Mouse (Mus musculus): ENCODE measurements around the gene Hsd11b2. TPM values are rescaled to one million over a fixed set of nuclear protein-coding genes. Genes with fewer than 3 reads are reported as not detected.
A peak's percentile ranks its signal among the peaks of the same experiment; 100 is the strongest.

Hsd11b2 gene
- polyA plus RNA-seq, 1 experiment from 2014 or later: 0.15 TPM

DNA sequence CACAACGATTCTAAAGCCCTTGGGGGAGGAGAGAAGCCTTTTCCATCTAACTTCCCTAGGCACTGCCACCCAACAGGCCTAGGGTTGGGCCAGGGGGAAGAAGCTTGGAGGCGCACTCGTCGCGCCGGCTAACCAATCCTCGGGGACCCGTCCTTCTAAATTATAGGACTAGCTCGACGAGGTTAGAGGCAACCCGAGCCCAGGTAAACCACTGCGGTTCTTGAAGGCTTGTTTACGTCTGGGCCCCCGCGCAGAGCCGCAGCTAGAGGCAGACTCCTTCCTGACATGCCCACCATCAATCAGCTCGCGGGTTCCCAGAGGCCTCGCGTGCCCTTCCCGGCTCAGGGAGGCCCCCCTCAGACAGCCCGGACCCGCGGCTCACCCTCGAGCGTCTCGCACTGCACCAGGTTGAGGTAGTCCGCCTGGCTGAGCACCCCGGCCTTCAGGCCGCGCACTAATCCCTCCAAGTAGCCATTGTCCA is 46.9 kb downstream of the Hsd11b2 start:
- Histone ChIP-seq H3K27ac (peak overlapping the region; percentile 81), H3K9me3 (replicated peaks) (no peaks in the 10 kb centered on the region), H3K4me2 (peak overlapping the region; percentile 80), H3K4me1 (replicated peaks) (peaks cover 29% of the 10 kb centered on the region), H3K27me3 (no peaks in the 10 kb centered on the region), H3K36me3 (no peaks in the 10 kb centered on the region), H3K4me3 (peak overlapping the region; percentile 87), H3K9ac (peak overlapping the region; percentile 86)
- ATAC-seq (replicated peaks; ENCODE audit: insufficient number of reproducible peaks, insufficient read depth, low FRiP score, low read depth): peak; percentile 56
- WGBS: 1% methylated on average over 31 of the region's 31 CpGs

DNA sequence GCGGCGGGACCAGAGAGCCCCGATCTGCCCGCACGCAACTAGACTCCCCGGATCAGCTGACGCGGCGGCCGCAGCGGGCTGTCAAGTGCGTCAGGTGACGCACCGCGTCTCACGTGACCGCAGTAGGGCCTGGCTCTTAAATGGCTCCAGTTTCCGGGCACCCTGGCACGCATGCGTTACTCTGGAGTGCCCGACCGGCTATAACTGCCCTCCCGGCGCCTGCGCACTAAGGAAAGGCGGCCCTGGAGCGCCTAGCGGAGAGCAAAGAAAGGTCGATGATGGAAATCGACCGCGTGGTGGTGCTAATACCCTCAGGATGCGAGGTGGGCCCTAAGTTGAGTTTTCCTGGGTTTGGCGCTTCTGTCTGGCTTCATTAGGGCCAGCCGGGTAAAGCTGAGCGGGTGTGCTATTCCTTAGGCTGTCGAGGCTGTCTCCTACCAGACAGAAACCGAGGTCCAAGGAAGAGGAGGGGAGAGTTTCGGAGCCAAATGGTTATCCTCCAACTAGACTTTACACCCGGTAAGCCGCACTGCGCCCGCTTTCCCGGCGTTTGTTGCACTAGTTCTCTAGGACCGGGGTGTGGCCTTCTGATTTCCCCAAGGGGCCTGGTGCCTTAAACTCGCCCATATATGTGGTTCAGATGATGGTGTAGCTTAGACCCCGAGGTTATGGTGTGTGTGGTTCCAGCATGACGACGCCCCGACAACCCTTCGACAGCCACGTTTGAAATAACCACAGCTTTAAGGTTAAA is 47.6 kb downstream of the Hsd11b2 start, which contains the start of gene Atp6v0d1:
Gene Atp6v0d1, minus strand, starts transcription at position 96 of the 751 bp plus-strand sequence.
- no peaks in the 10 kb centered on the region for H3K36me3 ChIP-seq
- no peaks in the 10 kb centered on the region for H3K27me3 ChIP-seq
- ATAC-seq (replicated peaks; ENCODE audit: insufficient number of reproducible peaks, insufficient read depth, low FRiP score, low read depth): peak; percentile 98
- peak within 1 kb of the TSS; percentile 87 for H3K4me3 ChIP-seq
- no peaks in the 10 kb centered on the region for H3K9me3 ChIP-seq (replicated peaks)
- H3K27ac ChIP-seq: peak within 1 kb of the TSS; percentile 81
- peaks cover 29% of the 10 kb centered on the region for H3K4me1 ChIP-seq (replicated peaks)
- WGBS: 3% methylated on average over 53 of the region's 53 CpGs
- H3K4me2 ChIP-seq: peak within 1 kb of the TSS; percentile 80
- H3K9ac ChIP-seq: peak within 1 kb of the TSS; percentile 86

DNA sequence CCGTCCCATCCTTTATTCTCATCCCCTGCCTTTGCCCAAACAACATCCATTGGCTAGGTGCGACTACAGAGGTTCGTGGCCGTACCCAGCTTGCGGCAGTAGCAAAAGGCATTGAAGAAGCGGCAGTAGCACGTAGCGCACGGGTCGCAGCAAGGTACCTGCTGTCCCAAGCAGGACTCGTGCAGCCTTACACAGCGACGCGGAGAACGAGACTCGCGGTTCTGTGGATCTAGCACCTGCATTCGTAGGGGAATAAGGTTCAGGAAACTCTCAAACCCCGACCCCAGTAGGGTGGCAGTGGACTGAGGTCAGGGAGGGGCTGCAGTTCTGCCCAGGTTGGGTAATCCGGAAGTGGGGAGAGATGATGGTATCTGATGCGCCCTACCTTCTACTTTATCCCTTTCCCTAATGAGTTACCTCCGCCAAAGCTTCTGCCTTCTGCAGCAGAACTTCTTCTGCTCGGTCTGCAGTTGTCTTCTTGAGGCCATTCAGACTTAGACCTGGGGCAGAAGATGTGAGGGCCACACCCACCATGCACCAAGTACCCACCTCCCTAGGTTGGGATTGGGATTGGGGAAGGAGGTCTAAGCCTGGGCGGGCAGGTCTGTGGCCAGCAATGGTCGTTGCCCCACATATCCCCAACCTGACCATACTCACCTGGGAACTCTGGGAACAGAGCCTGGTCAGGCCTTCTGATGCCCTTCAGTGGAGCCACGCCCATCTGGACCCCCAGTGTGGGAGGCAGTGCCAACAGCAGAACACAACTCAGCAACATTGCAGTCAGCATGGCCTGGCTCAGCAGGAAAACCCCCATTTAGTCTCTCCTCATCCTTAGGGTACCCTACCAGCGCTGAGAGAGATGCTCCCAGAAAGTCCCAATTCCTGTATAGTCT is 48.4 kb downstream of the Hsd11b2 start:
- Histone ChIP-seq H3K27me3 (no peaks in the 10 kb centered on the region), H3K27ac (no peak overlapping the region; the same call in 1 of the 2 replicates), H3K4me3 (peak overlapping the region; percentile 87), H3K4me1 (replicated peaks) (peaks cover 29% of the 10 kb centered on the region), H3K9me3 (replicated peaks) (no peaks in the 10 kb centered on the region), H3K9ac (peak overlapping the region; percentile 54), H3K36me3 (no peaks in the 10 kb centered on the region), H3K4me2 (peak overlapping the region; percentile 80)
- WGBS: 21% methylated on average over 27 of the region's 27 CpGs
- no peak; the same call in 1 of the 2 replicates for ATAC-seq (replicated peaks; ENCODE audit: insufficient number of reproducible peaks, insufficient read depth, low FRiP score, low read depth)

DNA sequence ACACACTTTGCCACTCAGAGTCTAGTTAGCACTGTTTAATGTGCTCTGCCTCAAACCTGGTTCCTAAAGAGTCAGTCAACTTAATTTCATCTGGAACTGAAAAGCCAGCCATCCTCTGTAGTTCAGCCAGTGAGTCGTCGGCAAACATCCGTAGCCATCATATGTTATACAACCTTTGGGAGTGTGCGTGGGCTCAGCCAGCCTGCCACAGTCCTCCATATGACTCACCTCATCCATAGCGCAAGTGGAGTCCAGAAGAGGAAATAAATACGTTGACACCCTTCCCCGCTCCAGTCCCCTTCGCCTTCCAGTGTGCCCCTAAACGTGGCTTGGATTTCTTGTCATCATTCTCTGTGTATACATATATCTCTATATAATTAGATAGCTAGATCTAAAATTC is 53.3 kb downstream of the Hsd11b2 start:
- Histone ChIP-seq H3K27ac (no peak overlapping the region), H3K4me2 (no peak overlapping the region), H3K36me3 (no peaks in the 10 kb centered on the region), H3K4me3 (no peak overlapping the region), H3K4me1 (replicated peaks) (peaks cover 5% of the 10 kb centered on the region), H3K27me3 (no peaks in the 10 kb centered on the region), H3K9ac (no peak overlapping the region), H3K9me3 (replicated peaks) (no peaks in the 10 kb centered on the region)
- ATAC-seq (replicated peaks; ENCODE audit: insufficient number of reproducible peaks, insufficient read depth, low FRiP score, low read depth): no peak
- 83% methylated on average over 9 of the region's 9 CpGs for WGBS

DNA sequence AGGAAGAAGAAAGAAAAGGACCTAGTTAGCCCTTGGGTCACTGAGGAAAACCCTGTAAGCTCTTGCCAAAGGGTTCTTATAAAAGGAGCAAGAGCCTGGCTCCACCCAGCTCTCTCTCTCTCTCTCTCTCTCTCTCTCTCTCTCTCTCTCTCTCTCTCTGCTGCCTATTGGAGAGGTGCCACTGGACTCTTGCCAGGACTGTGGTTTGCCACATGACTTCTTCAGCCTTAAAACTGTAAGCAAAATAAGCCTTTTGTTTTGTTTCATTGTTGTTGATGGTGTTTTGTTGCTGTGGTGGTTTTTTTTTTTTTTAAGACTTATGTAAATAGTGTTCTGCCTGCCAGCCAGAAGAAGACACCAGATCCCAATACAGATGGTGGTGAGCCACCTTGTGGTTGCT is 54.9 kb downstream of the Hsd11b2 start:
- no peaks in the 10 kb centered on the region for H3K36me3 ChIP-seq
- no peak overlapping the region for H3K4me3 ChIP-seq
- H3K9ac ChIP-seq: no peak overlapping the region
- H3K27me3 ChIP-seq: no peaks in the 10 kb centered on the region
- no peak for ATAC-seq (replicated peaks; ENCODE audit: insufficient number of reproducible peaks, insufficient read depth, low FRiP score, low read depth)
- H3K9me3 ChIP-seq (replicated peaks): no peaks in the 10 kb centered on the region
- no peak overlapping the region for H3K27ac ChIP-seq
- H3K4me2 ChIP-seq: no peak overlapping the region
- H3K4me1 ChIP-seq (replicated peaks): no peaks in the 10 kb centered on the region

Other genes starting within 250 kb of the Hsd11b2 start
- gene Hsf4, start 249.0 kb upstream of the Hsd11b2 start, polyA plus RNA-seq (2015; fragmentation: Nextera tagmentation; extraction: Ambion mirVana): 0.13 and 0.30 TPM in 2 replicates
- gene Nol3, start 242.6 kb upstream of the Hsd11b2 start, polyA plus RNA-seq (2015; fragmentation: Nextera tagmentation; extraction: Ambion mirVana): 3.8 and 4.7 TPM in 2 replicates
- gene 4931428F04Rik, start 228.9 kb upstream of the Hsd11b2 start, polyA plus RNA-seq (2015; fragmentation: Nextera tagmentation; extraction: Ambion mirVana): 4.9 and 6.7 TPM in 2 replicates
- gene Exoc3l, start 222.7 kb upstream of the Hsd11b2 start, polyA plus RNA-seq (2015; fragmentation: Nextera tagmentation; extraction: Ambion mirVana): 12.3 and 14.2 TPM in 2 replicates
- 38.3 and 61.5 TPM in 2 replicates for gene E2f4, start 221.1 kb upstream of the Hsd11b2 start, polyA plus RNA-seq (2015; fragmentation: Nextera tagmentation; extraction: Ambion mirVana)
- 2.3 and 4.6 TPM in 2 replicates for gene Elmo3, start 213.2 kb upstream of the Hsd11b2 start, polyA plus RNA-seq (2015; fragmentation: Nextera tagmentation; extraction: Ambion mirVana)
- gene Lrrc29, start 192.5 kb upstream of the Hsd11b2 start, polyA plus RNA-seq (2015; fragmentation: Nextera tagmentation; extraction: Ambion mirVana): 0.62 and 1.0 TPM in 2 replicates
- gene Tmem208, start 192.4 kb upstream of the Hsd11b2 start, polyA plus RNA-seq (2015; fragmentation: Nextera tagmentation; extraction: Ambion mirVana): 73.0 and 89.2 TPM in 2 replicates
- gene Fhod1, start 170.8 kb upstream of the Hsd11b2 start, polyA plus RNA-seq (2015; fragmentation: Nextera tagmentation; extraction: Ambion mirVana): 1.4 and 2.3 TPM in 2 replicates
- gene Slc9a5, start 169.9 kb upstream of the Hsd11b2 start, polyA plus RNA-seq (2015; fragmentation: Nextera tagmentation; extraction: Ambion mirVana): 0.94 and 2.0 TPM in 2 replicates
- gene Plekhg4, start 145.5 kb upstream of the Hsd11b2 start, polyA plus RNA-seq (2015; fragmentation: Nextera tagmentation; extraction: Ambion mirVana): 0.14 and 0.19 TPM in 2 replicates
- gene Kctd19, start 105.3 kb upstream of the Hsd11b2 start, polyA plus RNA-seq (2015; fragmentation: Nextera tagmentation; extraction: Ambion mirVana): 0.09 and 0.11 TPM in 2 replicates
- gene Lrrc36, start 105.2 kb upstream of the Hsd11b2 start, polyA plus RNA-seq (2015; fragmentation: Nextera tagmentation; extraction: Ambion mirVana): 0.08 and 0.19 TPM in 2 replicates
- gene Tppp3, start 47.2 kb upstream of the Hsd11b2 start, polyA plus RNA-seq (2015; fragmentation: Nextera tagmentation; extraction: Ambion mirVana): 27.5 and 39.8 TPM in 2 replicates
- gene Zdhhc1, start 21.9 kb upstream of the Hsd11b2 start, polyA plus RNA-seq (2015; fragmentation: Nextera tagmentation; extraction: Ambion mirVana): 23.2 and 30.7 TPM in 2 replicates
- 50.0 and 63.3 TPM in 2 replicates for gene Atp6v0d1, start 47.3 kb downstream of the Hsd11b2 start, polyA plus RNA-seq (2015; fragmentation: Nextera tagmentation; extraction: Ambion mirVana)
- gene Ripor1, start 86.5 kb downstream of the Hsd11b2 start, polyA plus RNA-seq (2015; fragmentation: Nextera tagmentation; extraction: Ambion mirVana): 27.9 and 36.5 TPM in 2 replicates
- 64.5 and 77.1 TPM in 2 replicates for gene Ctcf, start 117.8 kb downstream of the Hsd11b2 start, polyA plus RNA-seq (2015; fragmentation: Nextera tagmentation; extraction: Ambion mirVana)
- 0.24 and 0.29 TPM in 2 replicates for gene Agrp, start 118.6 kb downstream of the Hsd11b2 start, polyA plus RNA-seq (2015; fragmentation: Nextera tagmentation; extraction: Ambion mirVana)
- gene Carmil2, start 167.5 kb downstream of the Hsd11b2 start, polyA plus RNA-seq (2015; fragmentation: Nextera tagmentation; extraction: Ambion mirVana): 0.26 and 2.4 TPM in 2 replicates
- gene Acd, start 182.3 kb downstream of the Hsd11b2 start, polyA plus RNA-seq (2015; fragmentation: Nextera tagmentation; extraction: Ambion mirVana): 33.7 and 43.3 TPM in 2 replicates
- gene Pard6a, start 182.4 kb downstream of the Hsd11b2 start, polyA plus RNA-seq (2015; fragmentation: Nextera tagmentation; extraction: Ambion mirVana): 13.8 and 13.9 TPM in 2 replicates
- not detected in 2 replicates for gene 4933405L10Rik, start 188.9 kb downstream of the Hsd11b2 start, polyA plus RNA-seq (2015; fragmentation: Nextera tagmentation; extraction: Ambion mirVana)
- 9.8 and 12.7 TPM in 2 replicates for gene Enkd1, start 189.5 kb downstream of the Hsd11b2 start, polyA plus RNA-seq (2015; fragmentation: Nextera tagmentation; extraction: Ambion mirVana)
- 9.4 and 10.1 TPM in 2 replicates for gene Gfod2, start 239.9 kb downstream of the Hsd11b2 start, polyA plus RNA-seq (2015; fragmentation: Nextera tagmentation; extraction: Ambion mirVana)

All from heart, embryonic 15.5 days (tissue).